Mouse (Mus musculus) thymus, postnatal 0 days (tissue): ENCODE measurements around the gene Napsa. TPM values are rescaled to one million over a fixed set of nuclear protein-coding genes. Genes with fewer than 3 reads are reported as not detected.

ENCODE experiments used
- DNase-seq: peaks from one replicate; pipeline ENCODE4 v3.0.0-alpha.2; 2015; ENCODE audit warnings: low spot score
- polyA plus RNA-seq: library from polyadenylated mRNA; unstranded; fragments of >200 nt; fragmentation: Nextera tagmentation; extraction: Ambion mirVana; gene quantifications from 2 replicates; pipeline ENCODE4 v1.2.1, GENCODE M21; 2015

Napsa gene
- polyA plus RNA-seq, 1 experiment from 2014 or later = 11.1 TPM

- no peak for DNase-seq
Observed at GRCm38 (mm10) chr7:44538756-44539624, 33.2 kb upstream of the Napsa start.

- DNase-seq = peak; percentile 32
Observed at GRCm38 (mm10) chr7:44542555-44542954, 29.6 kb upstream of the Napsa start.

- peak; percentile 64 for DNase-seq
Observed at GRCm38 (mm10) chr7:44543071-44543470, 29.1 kb upstream of the Napsa start.

- no peak for DNase-seq
Observed at GRCm38 (mm10) chr7:44546274-44546673, 25.9 kb upstream of the Napsa start.

- peak; percentile 50 for DNase-seq
Observed at GRCm38 (mm10) chr7:44547041-44547440, 25.1 kb upstream of the Napsa start.

- DNase-seq = no peak
Observed at GRCm38 (mm10) chr7:44547725-44548124, 24.5 kb upstream of the Napsa start.

- DNase-seq = peak; percentile 100
Observed at GRCm38 (mm10) chr7:44548497-44549087, 23.6 kb upstream of the Napsa start, which contains the start of gene Pold1. Gene Pold1, minus strand, starts transcription at chr7:44548849.

GRCm38 (mm10) chr7:44549621-44550408 lies 22.4 kb upstream of the Napsa start:
- DNase-seq = no peak

GRCm38 (mm10) chr7:44550409-44550678 lies 21.8 kb upstream of the Napsa start:
- DNase-seq = no peak

GRCm38 (mm10) chr7:44551301-44551700 lies 20.9 kb upstream of the Napsa start:
- no peak for DNase-seq

- DNase-seq = no peak
Observed at GRCm38 (mm10) chr7:44551731-44552130, 20.4 kb upstream of the Napsa start.

GRCm38 (mm10) chr7:44552141-44552908 lies 19.9 kb upstream of the Napsa start:
- no peak for DNase-seq

- peak; percentile 82 for DNase-seq
Observed at GRCm38 (mm10) chr7:44553196-44553764, 18.9 kb upstream of the Napsa start.

- DNase-seq = peak; percentile 98
Observed at GRCm38 (mm10) chr7:44553826-44554225, 18.4 kb upstream of the Napsa start, which contains the start of gene Nr1h2. Gene Nr1h2, minus strand, starts transcription at chr7:44553951.

- DNase-seq = no peak
Observed at GRCm38 (mm10) chr7:44557629-44558028, 14.6 kb upstream of the Napsa start.

GRCm38 (mm10) chr7:44560435-44561400 lies 11.5 kb upstream of the Napsa start:
- peak; percentile 83 for DNase-seq

- DNase-seq = no peak
Observed at GRCm38 (mm10) chr7:44563284-44563683, 8.9 kb upstream of the Napsa start.

GRCm38 (mm10) chr7:44564486-44564885 lies 7.7 kb upstream of the Napsa start:
- no peak for DNase-seq

- no peak for DNase-seq
Observed at GRCm38 (mm10) chr7:44565414-44565813, 6.8 kb upstream of the Napsa start.

- no peak for DNase-seq
Observed at GRCm38 (mm10) chr7:44568803-44569202, 3.4 kb upstream of the Napsa start.
